Mouse (Mus musculus) cortical plate, adult 2 months (tissue): ENCODE measurements around the gene AC131692.1.

Experiments
- CTCF ChIP-seq: fragments of 200-500 bp; IDR thresholded peaks from 2 replicates; pipeline ENCODE4 v1.5.1; 2011; ENCODE audit warnings: mild to moderate bottlenecking, control low read depth, low read length; ENCODE audit not compliant: insufficient read depth; ENCODE audit errors: extremely low read depth
- POLR2A ChIP-seq: fragments of 200-500 bp; IDR thresholded peaks from 2 replicates; pipeline ENCODE4 v1.6.1; 2011; ENCODE audit warnings: mild to moderate bottlenecking, low read length, control low read depth; ENCODE audit not compliant: insufficient read depth; ENCODE audit errors: extremely low read depth

GRCm38 (mm10) chr19:6079983-6080480 is 14.2 kb upstream of the AC131692.1 start, which contains the start of gene Tmem262:
- TF ChIP-seq POLR2A (no peak), CTCF (no peak)
